13 mouse cellular contexts compared by ENCODE assay signal in genomic region chr12:82245219-82245618, GRCm38 (mm10).
DNase-seq lines count a peak whose midpoint lies in the region; ATAC-seq and TF ChIP-seq lines count a peak whose summit lies in the region.
"Had no signal": no experiment of that assay in that cellular context is flagged by ENCODE, and none has a peak within 500 bp of the region (broad histone marks: within the 10 kb centered on the region; RNA-seq: fewer than 3 reads in every experiment).

No protein-coding gene starts in this region.

- WGBS in liver, postnatal 0 days (ENCODE audit: insufficient replicate concordance) = 34% methylated on average over 6 of the region's 6 CpGs
- 90% methylated on average over 6 of the region's 6 CpGs for WGBS in forebrain, embryonic 10.5 days
- 88% methylated on average over 6 of the region's 6 CpGs for WGBS in embryonic facial prominence, embryonic 10.5 days

- peak overlapping the region; percentile 51 for H3K4me2 ChIP-seq in liver, postnatal 0 days (ENCODE audit: low read depth, low read length)
- H3K4me2 ChIP-seq: embryonic facial prominence, embryonic 13.5 days; heart, embryonic 13.5 days; limb, embryonic 15.5 days had no signal

- ATAC-seq in liver, postnatal 0 days = peak; percentile 23; the same call in 1 of the 2 replicates

- no peaks in the 10 kb centered on the region for H3K9me3 ChIP-seq in liver, postnatal 0 days (ENCODE audit: low read length)
- H3K9me3 ChIP-seq in forebrain, embryonic 10.5 days = no peaks in the 10 kb centered on the region
- no peaks in the 10 kb centered on the region for H3K9me3 ChIP-seq in embryonic facial prominence, embryonic 10.5 days
- H3K9me3 ChIP-seq: embryonic facial prominence, embryonic 13.5 days; heart, embryonic 13.5 days; limb, embryonic 15.5 days had no signal

- TF ChIP-seq CTCF in liver, postnatal 0 days (IDR thresholded peaks at IDR 0.05; ENCODE audit: low read depth) = no peak

- H3K4me1 ChIP-seq in liver, postnatal 0 days (ENCODE audit: insufficient read depth) = peaks cover 10% of the 10 kb centered on the region
- no peaks in the 10 kb centered on the region for H3K4me1 ChIP-seq in forebrain, embryonic 10.5 days
- H3K4me1 ChIP-seq in embryonic facial prominence, embryonic 10.5 days = no peaks in the 10 kb centered on the region

- H3K27ac ChIP-seq in liver, postnatal 0 days (ENCODE audit: low read depth) = peak overlapping the region; percentile 66; the same call in 1 of the 2 replicates
- no peak overlapping the region for H3K27ac ChIP-seq in forebrain, embryonic 10.5 days
- no peak overlapping the region for H3K27ac ChIP-seq in embryonic facial prominence, embryonic 10.5 days (replicated peaks)
- H3K27ac ChIP-seq: embryonic facial prominence, embryonic 13.5 days; heart, embryonic 13.5 days; limb, embryonic 15.5 days had no signal

- H3K27me3 ChIP-seq in liver, postnatal 0 days (ENCODE audit: insufficient read depth, low read length) = no peaks in the 10 kb centered on the region
- no peaks in the 10 kb centered on the region for H3K27me3 ChIP-seq in forebrain, embryonic 10.5 days (ENCODE audit: poor library complexity, severe bottlenecking)
- no peaks in the 10 kb centered on the region for H3K27me3 ChIP-seq in embryonic facial prominence, embryonic 10.5 days (replicated peaks; ENCODE audit: low read depth, poor library complexity, severe bottlenecking)
- H3K27me3 ChIP-seq: embryonic facial prominence, embryonic 13.5 days; heart, embryonic 13.5 days; limb, embryonic 15.5 days had no signal

- peak; percentile 56; the same call in 1 of the 2 replicates for TF ChIP-seq EP300 in liver, postnatal 0 days (IDR thresholded peaks at IDR 0.05; ENCODE audit: low read depth)

- no peaks in the 10 kb centered on the region for H3K36me3 ChIP-seq in liver, postnatal 0 days (replicated peaks; ENCODE audit: insufficient read depth, low read length)
- H3K36me3 ChIP-seq in forebrain, embryonic 10.5 days (replicated peaks) = peaks cover 23% of the 10 kb centered on the region
- peaks cover 14% of the 10 kb centered on the region for H3K36me3 ChIP-seq in embryonic facial prominence, embryonic 10.5 days (replicated peaks)
- H3K36me3 ChIP-seq: limb, embryonic 15.5 days had no signal

- peak; percentile 65 for DNase-seq in thymus, postnatal 0 days (ENCODE audit: low spot score)
- no peak for DNase-seq in thymus, postnatal 14 days
- peak; percentile 73 for DNase-seq in c-Kit-positive CD71-negative TER-119-negative erythroid progenitor cells, embryonic 14.5 days (ENCODE audit: low read depth)
- no peak for DNase-seq in liver, postnatal 0 days
- no peak for DNase-seq in right cerebral cortex, postnatal 25 days
- no peak for DNase-seq in forebrain, embryonic 10.5 days (ENCODE audit: extremely low spot score, low spot score)
- DNase-seq in embryonic facial prominence, embryonic 10.5 days (ENCODE audit: low spot score) = no peak
- DNase-seq: cerebellum, adult 9-10 months; kidney, adult 8-10 months; layer of hippocampus, postnatal 36 days had no signal

- no peak overlapping the region for H3K9ac ChIP-seq in liver, postnatal 0 days (replicated peaks)
- H3K9ac ChIP-seq: embryonic facial prominence, embryonic 13.5 days; heart, embryonic 13.5 days; limb, embryonic 15.5 days had no signal

- no peak overlapping the region for H3K4me3 ChIP-seq in liver, postnatal 0 days (ENCODE audit: low read depth, low read length)
- no peak overlapping the region for H3K4me3 ChIP-seq in forebrain, embryonic 10.5 days
- H3K4me3 ChIP-seq in embryonic facial prominence, embryonic 10.5 days = no peak overlapping the region
- H3K4me3 ChIP-seq: embryonic facial prominence, embryonic 13.5 days; heart, embryonic 13.5 days; limb, embryonic 15.5 days had no signal

Comparison
In these comparisons a context has a peak if more than half of its experiments do, and no peak if none do; other contexts are left out.
1. DNase-seq: peak in thymus, postnatal 0 days (single experiment) and c-Kit-positive CD71-negative TER-119-negative erythroid progenitor cells, embryonic 14.5 days (single experiment); none in thymus, postnatal 14 days (single experiment), liver, postnatal 0 days (single experiment), right cerebral cortex, postnatal 25 days (single experiment), forebrain, embryonic 10.5 days (single experiment) and embryonic facial prominence, embryonic 10.5 days (single experiment).